Mouse (Mus musculus): ENCODE results near the gene 4933428G20Rik. TPM values are rescaled to one million over a fixed set of nuclear protein-coding genes. Genes with fewer than 3 reads are reported as not detected.

Gene 4933428G20Rik
- total RNA-seq, 2 experiments from 2014 or later, result 0.25 TPM; not detected in 1

- no peak overlapping the region for H3K27ac ChIP-seq
- no peak for DNase-seq (ENCODE audit: low spot score in 2 of 2)
- H3K4me3 ChIP-seq, result no peak overlapping the region
- no peak for TF ChIP-seq CTCF (conservative IDR thresholded peaks at IDR 0.05)
Measured at GRCm38 (mm10) chr11:97485661-97486060, 14.5 kb downstream of the 4933428G20Rik start.

- no peak overlapping the region for H3K4me3 ChIP-seq
- no peak overlapping the region for H3K27ac ChIP-seq
- no peak for DNase-seq (ENCODE audit: low spot score in 2 of 2)
- no peak for TF ChIP-seq CTCF (conservative IDR thresholded peaks at IDR 0.05)
Measured at GRCm38 (mm10) chr11:97479824-97480223, 20.3 kb downstream of the 4933428G20Rik start.

GRCm38 (mm10) chr11:97479085-97479484 lies 21.1 kb downstream of the 4933428G20Rik start:
- TF ChIP-seq CTCF (conservative IDR thresholded peaks at IDR 0.05), result no peak

GRCm38 (mm10) chr11:97478345-97478744 lies 21.8 kb downstream of the 4933428G20Rik start:
- no peak for TF ChIP-seq CTCF (conservative IDR thresholded peaks at IDR 0.05)
- Histone ChIP-seq H3K27ac (no peak overlapping the region), H3K4me3 (no peak overlapping the region)
- DNase-seq (ENCODE audit: low spot score in 2 of 2), result no peak

More at GRCm38 (mm10) chr11:97479085-97479484, 21.1 kb downstream of the 4933428G20Rik start:
- no peak overlapping the region for H3K27ac ChIP-seq
- H3K4me3 ChIP-seq, result no peak overlapping the region
- DNase-seq (ENCODE audit: low spot score in 2 of 2), result no peak

GRCm38 (mm10) chr11:97477431-97477830 lies 22.7 kb downstream of the 4933428G20Rik start:
- no peak for DNase-seq (ENCODE audit: low spot score in 2 of 2)
- no peak for TF ChIP-seq CTCF (conservative IDR thresholded peaks at IDR 0.05)
- no peak overlapping the region for H3K4me3 ChIP-seq

GRCm38 (mm10) chr11:97476334-97477095 lies 23.6 kb downstream of the 4933428G20Rik start:
- peak; percentile 89 for TF ChIP-seq CTCF (conservative IDR thresholded peaks at IDR 0.05)
- Histone ChIP-seq H3K4me3 (no peak overlapping the region), H3K27ac (no peak overlapping the region)
- DNase-seq (ENCODE audit: low spot score in 2 of 2), result peak; percentile 52 to 79

More at GRCm38 (mm10) chr11:97477431-97477830, 22.7 kb downstream of the 4933428G20Rik start:
- H3K27ac ChIP-seq, result no peak overlapping the region

- Histone ChIP-seq H3K4me3 (no peak overlapping the region), H3K27ac (no peak overlapping the region)
- no peak for DNase-seq (ENCODE audit: low spot score in 2 of 2)
- no peak for TF ChIP-seq CTCF (conservative IDR thresholded peaks at IDR 0.05)
Measured at GRCm38 (mm10) chr11:97471276-97471675, 28.9 kb downstream of the 4933428G20Rik start.

- no peak overlapping the region for H3K27ac ChIP-seq
- no peak for DNase-seq (ENCODE audit: low spot score in 2 of 2)
- no peak for TF ChIP-seq CTCF (conservative IDR thresholded peaks at IDR 0.05)
Measured at GRCm38 (mm10) chr11:97469828-97470227, 30.3 kb downstream of the 4933428G20Rik start.

GRCm38 (mm10) chr11:97468639-97469287 lies 31.4 kb downstream of the 4933428G20Rik start:
- peak; percentile 96 for TF ChIP-seq CTCF (conservative IDR thresholded peaks at IDR 0.05)
- Histone ChIP-seq H3K27ac (peak overlapping the region; percentile 46; the same call in 1 of the 2 replicates), H3K4me3 (no peak overlapping the region)
- DNase-seq (ENCODE audit: low spot score in 2 of 2), result peak; percentile 75 to 89

More at GRCm38 (mm10) chr11:97469828-97470227, 30.3 kb downstream of the 4933428G20Rik start:
- no peak overlapping the region for H3K4me3 ChIP-seq

- no peak for DNase-seq (ENCODE audit: low spot score in 2 of 2)
- Histone ChIP-seq H3K4me3 (no peak overlapping the region), H3K27ac (peak overlapping the region; percentile 58; the same call in 1 of the 2 replicates)
- no peak for TF ChIP-seq CTCF (conservative IDR thresholded peaks at IDR 0.05)
Measured at GRCm38 (mm10) chr11:97466444-97467160, 33.5 kb downstream of the 4933428G20Rik start.

GRCm38 (mm10) chr11:97465957-97466356 lies 34.2 kb downstream of the 4933428G20Rik start:
- no peak overlapping the region for H3K4me3 ChIP-seq
- TF ChIP-seq CTCF (conservative IDR thresholded peaks at IDR 0.05), result no peak
- DNase-seq (ENCODE audit: low spot score in 2 of 2), result no peak
- peak overlapping the region; percentile 58; the same call in 1 of the 2 replicates for H3K27ac ChIP-seq

GRCm38 (mm10) chr11:97463991-97464390 lies 36.1 kb downstream of the 4933428G20Rik start:
- no peak overlapping the region for H3K4me3 ChIP-seq
- no peak overlapping the region for H3K27ac ChIP-seq
- no peak for TF ChIP-seq CTCF (conservative IDR thresholded peaks at IDR 0.05)
- DNase-seq (ENCODE audit: low spot score in 2 of 2), result no peak

GRCm38 (mm10) chr11:97463166-97463565 lies 37.0 kb downstream of the 4933428G20Rik start:
- H3K4me3 ChIP-seq, result no peak overlapping the region
- H3K27ac ChIP-seq, result no peak overlapping the region
- TF ChIP-seq CTCF (conservative IDR thresholded peaks at IDR 0.05), result no peak
- DNase-seq (ENCODE audit: low spot score in 2 of 2), result no peak
